Mouse (Mus musculus) ES-Bruce4 (cell line): ENCODE measurements around the gene Ak7. TPM values are rescaled to one million over a fixed set of nuclear protein-coding genes. Genes with fewer than 3 reads are reported as not detected.

Source experiments
- H3K27ac ChIP-seq: 2 replicates; pipeline ENCODE4 v1.5.1; 2012; ENCODE audit warnings: low read length, inconsistent platforms; ENCODE audit not compliant: insufficient read depth
- H3K27me3 ChIP-seq: 2 replicates; pipeline ENCODE4 v1.6.1; 2012; ENCODE audit warnings: mild to moderate bottlenecking, low read length, inconsistent platforms; ENCODE audit not compliant: control insufficient read depth, poor library complexity, insufficient read depth, severe bottlenecking
- H3K36me3 ChIP-seq: 2 replicates; pipeline ENCODE4 v1.6.1; 2012; ENCODE audit warnings: inconsistent platforms, mild to moderate bottlenecking, low read length, moderate library complexity; ENCODE audit not compliant: control insufficient read depth, poor library complexity, insufficient read depth, severe bottlenecking
- H3K4me1 ChIP-seq: one replicate; pipeline ENCODE4 v1.8.1; 2011; ENCODE audit warnings: low read length; ENCODE audit not compliant: control insufficient read depth, insufficient read depth
- H3K4me3 ChIP-seq: 2 replicates; pipeline ENCODE4 v1.5.1; 2011; ENCODE audit warnings: low read depth, mild to moderate bottlenecking, low read length
- H3K9ac ChIP-seq: 2 replicates; pipeline ENCODE4 v1.6.1; 2012; ENCODE audit warnings: low read depth, mild to moderate bottlenecking, inconsistent platforms; ENCODE audit not compliant: poor library complexity, severe bottlenecking
- H3K9me3 ChIP-seq: replicated peaks from 2 replicates; pipeline ENCODE4 v1.6.1; 2012; ENCODE audit warnings: mild to moderate bottlenecking, low read length, inconsistent platforms; ENCODE audit not compliant: control insufficient read depth, poor library complexity, insufficient read depth, severe bottlenecking
- CTCF ChIP-seq: IDR thresholded peaks from one replicate; pipeline ENCODE4 v1.8.1; 2011; ENCODE audit warnings: low read depth, low read length
- EP300 ChIP-seq: IDR thresholded peaks from 2 replicates; pipeline ENCODE4 v1.6.1; 2011; ENCODE audit warnings: low read depth, low read length; ENCODE audit not compliant: insufficient read depth
- POLR2A ChIP-seq: IDR thresholded peaks from one replicate; pipeline ENCODE4 v1.8.1; 2011; ENCODE audit warnings: low read length; ENCODE audit not compliant: insufficient read depth
- polyA plus RNA-seq: library from polyadenylated mRNA; stranded (reverse); fragments of >200 nt; gene quantifications from 2 replicates; pipeline ENCODE4 v1.2.4, GENCODE M21; 2011; ENCODE audit warnings: low read depth; ENCODE audit not compliant: missing spikeins, insufficient read depth, insufficient read length

Ak7 gene
- polyA plus RNA-seq, 1 experiment = 0.73 TPM

GRCm38 (mm10) chr12:105697104-105697780 is 8.5 kb upstream of the Ak7 start:
- Histone ChIP-seq H3K27me3 (no peaks in the 10 kb centered on the region), H3K4me1 (no peaks in the 10 kb centered on the region), H3K27ac (no peak overlapping the region), H3K4me3 (no peak overlapping the region), H3K9ac (no peak overlapping the region), H3K36me3 (no peaks in the 10 kb centered on the region), H3K9me3 (no peaks in the 10 kb centered on the region)
- TF ChIP-seq CTCF = no peak
- no peak for TF ChIP-seq POLR2A
- TF ChIP-seq EP300 = no peak

- H3K9ac ChIP-seq = no peak overlapping the region
- no peaks in the 10 kb centered on the region for H3K36me3 ChIP-seq
- no peak overlapping the region for H3K4me3 ChIP-seq
- H3K27me3 ChIP-seq = no peaks in the 10 kb centered on the region
- no peak overlapping the region for H3K27ac ChIP-seq
- TF ChIP-seq CTCF (no peak), POLR2A (no peak)
- H3K4me1 ChIP-seq = no peaks in the 10 kb centered on the region
- H3K9me3 ChIP-seq = no peaks in the 10 kb centered on the region
Measured at GRCm38 (mm10) chr12:105700433-105700832, 5.3 kb upstream of the Ak7 start.

- Histone ChIP-seq H3K36me3 (no peaks in the 10 kb centered on the region), H3K27me3 (no peaks in the 10 kb centered on the region), H3K4me1 (no peaks in the 10 kb centered on the region), H3K27ac (no peak overlapping the region), H3K9me3 (no peaks in the 10 kb centered on the region), H3K4me3 (peak overlapping the region; percentile 8), H3K9ac (no peak overlapping the region)
- TF ChIP-seq CTCF (no peak), EP300 (no peak), POLR2A (no peak)
Measured at GRCm38 (mm10) chr12:105718616-105719015, 12.8 kb downstream of the Ak7 start.

GRCm38 (mm10) chr12:105720196-105720595 is 14.4 kb downstream of the Ak7 start:
- Histone ChIP-seq H3K9me3 (no peaks in the 10 kb centered on the region), H3K4me1 (no peaks in the 10 kb centered on the region), H3K27ac (no peak overlapping the region), H3K4me3 (no peak overlapping the region), H3K36me3 (no peaks in the 10 kb centered on the region), H3K27me3 (no peaks in the 10 kb centered on the region), H3K9ac (no peak overlapping the region)
- TF ChIP-seq EP300 (no peak), POLR2A (no peak)

- Histone ChIP-seq H3K27ac (no peak overlapping the region), H3K4me3 (no peak overlapping the region), H3K9me3 (no peaks in the 10 kb centered on the region), H3K9ac (no peak overlapping the region), H3K4me1 (peaks cover 1% of the 10 kb centered on the region), H3K36me3 (no peaks in the 10 kb centered on the region), H3K27me3 (no peaks in the 10 kb centered on the region)
- no peak for TF ChIP-seq EP300
- no peak for TF ChIP-seq POLR2A
- TF ChIP-seq CTCF = no peak
Measured at GRCm38 (mm10) chr12:105721452-105722132, 15.8 kb downstream of the Ak7 start.

- Histone ChIP-seq H3K9ac (no peak overlapping the region), H3K27me3 (no peaks in the 10 kb centered on the region), H3K4me3 (no peak overlapping the region), H3K36me3 (no peaks in the 10 kb centered on the region), H3K4me1 (peaks cover 1% of the 10 kb centered on the region), H3K27ac (no peak overlapping the region), H3K9me3 (no peaks in the 10 kb centered on the region)
- no peak for TF ChIP-seq POLR2A
- TF ChIP-seq EP300 = no peak
- TF ChIP-seq CTCF = peak; percentile 37
Measured at GRCm38 (mm10) chr12:105722657-105723056, 16.9 kb downstream of the Ak7 start.
